Mouse (Mus musculus) E14TG2a.4 (cell line): ENCODE results near the gene Olfr90.

Experiments used
- CTCF ChIP-seq: conservative IDR thresholded peaks from 2 replicates; pipeline ENCODE4 v1.5.1; 2014; ENCODE audit warnings: low read length
- POU5F1 ChIP-seq: IDR thresholded peaks from 2 replicates; pipeline ENCODE4 v1.6.1; 2014; ENCODE audit warnings: low read length, borderline replicate concordance

- TF ChIP-seq CTCF, result no peak
- TF ChIP-seq POU5F1, result no peak
These were observed 20.4 kb downstream of the Olfr90 start for GRCm38 (mm10) chr17:37067861-37068260.
